Mouse (Mus musculus) ES-Bruce4 (cell line): Measurements from ENCODE around the gene Arg1. TPM values are rescaled to one million over a fixed set of nuclear protein-coding genes. Genes with fewer than 3 reads are reported as not detected.

ENCODE experiments used
- H3K27ac ChIP-seq: 2 replicates; pipeline ENCODE4 v1.5.1; 2012; ENCODE audit warnings: low read length, inconsistent platforms; ENCODE audit not compliant: insufficient read depth
- H3K27me3 ChIP-seq: 2 replicates; pipeline ENCODE4 v1.6.1; 2012; ENCODE audit warnings: mild to moderate bottlenecking, low read length, inconsistent platforms; ENCODE audit not compliant: control insufficient read depth, poor library complexity, insufficient read depth, severe bottlenecking
- H3K36me3 ChIP-seq: 2 replicates; pipeline ENCODE4 v1.6.1; 2012; ENCODE audit warnings: inconsistent platforms, mild to moderate bottlenecking, low read length, moderate library complexity; ENCODE audit not compliant: control insufficient read depth, poor library complexity, insufficient read depth, severe bottlenecking
- H3K4me1 ChIP-seq: one replicate; pipeline ENCODE4 v1.8.1; 2011; ENCODE audit warnings: low read length; ENCODE audit not compliant: control insufficient read depth, insufficient read depth
- H3K4me3 ChIP-seq: 2 replicates; pipeline ENCODE4 v1.5.1; 2011; ENCODE audit warnings: low read depth, mild to moderate bottlenecking, low read length
- H3K9ac ChIP-seq: 2 replicates; pipeline ENCODE4 v1.6.1; 2012; ENCODE audit warnings: low read depth, mild to moderate bottlenecking, inconsistent platforms; ENCODE audit not compliant: poor library complexity, severe bottlenecking
- H3K9me3 ChIP-seq: replicated peaks from 2 replicates; pipeline ENCODE4 v1.6.1; 2012; ENCODE audit warnings: mild to moderate bottlenecking, low read length, inconsistent platforms; ENCODE audit not compliant: control insufficient read depth, poor library complexity, insufficient read depth, severe bottlenecking
- CTCF ChIP-seq: IDR thresholded peaks from one replicate; pipeline ENCODE4 v1.8.1; 2011; ENCODE audit warnings: low read depth, low read length
- EP300 ChIP-seq: IDR thresholded peaks from 2 replicates; pipeline ENCODE4 v1.6.1; 2011; ENCODE audit warnings: low read depth, low read length; ENCODE audit not compliant: insufficient read depth
- POLR2A ChIP-seq: IDR thresholded peaks from one replicate; pipeline ENCODE4 v1.8.1; 2011; ENCODE audit warnings: low read length; ENCODE audit not compliant: insufficient read depth
- polyA plus RNA-seq: library from polyadenylated mRNA; stranded (reverse); fragments of >200 nt; gene quantifications from 2 replicates; pipeline ENCODE4 v1.2.4, GENCODE M21; 2011; ENCODE audit warnings: low read depth; ENCODE audit not compliant: missing spikeins, insufficient read depth, insufficient read length

Arg1 gene
- polyA plus RNA-seq, 1 experiment, result not detected

DNA sequence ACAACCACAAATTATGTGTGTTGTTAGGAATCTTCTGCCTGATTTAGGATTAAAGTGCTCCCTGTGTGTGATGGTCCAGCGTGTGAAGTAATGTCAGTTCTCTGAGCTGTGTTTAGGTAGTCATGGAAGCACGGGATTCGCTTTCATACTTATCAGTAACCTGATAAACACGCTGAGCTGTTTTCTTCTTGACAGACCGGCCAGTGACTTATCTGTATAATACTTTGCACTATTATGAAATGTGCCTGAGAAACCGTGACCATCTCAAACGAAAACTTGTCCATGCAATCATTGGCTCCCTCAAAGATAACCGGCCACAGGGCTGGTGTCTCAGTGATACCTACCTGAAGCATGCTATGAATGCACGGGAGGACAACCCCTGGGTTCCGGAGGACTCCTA lies 21.7 kb downstream of the Arg1 start:
- peaks cover 36% of the 10 kb centered on the region for H3K36me3 ChIP-seq
- no peaks in the 10 kb centered on the region for H3K9me3 ChIP-seq
- no peak overlapping the region for H3K9ac ChIP-seq
- no peaks in the 10 kb centered on the region for H3K27me3 ChIP-seq
- no peak overlapping the region for H3K27ac ChIP-seq
- H3K4me3 ChIP-seq, result no peak overlapping the region
- H3K4me1 ChIP-seq, result no peaks in the 10 kb centered on the region
- TF ChIP-seq CTCF (no peak), POLR2A (no peak), EP300 (no peak)

- H3K9me3 ChIP-seq, result no peaks in the 10 kb centered on the region
- no peak overlapping the region for H3K27ac ChIP-seq
- no peaks in the 10 kb centered on the region for H3K27me3 ChIP-seq
- H3K4me3 ChIP-seq, result no peak overlapping the region
- H3K36me3 ChIP-seq, result peaks cover 32% of the 10 kb centered on the region
- no peak overlapping the region for H3K9ac ChIP-seq
- no peaks in the 10 kb centered on the region for H3K4me1 ChIP-seq
- TF ChIP-seq POLR2A, result no peak
- no peak for TF ChIP-seq EP300
- TF ChIP-seq CTCF, result peak; percentile 40
Observed at GRCm38 (mm10) chr10:24895927-24896326, 31.4 kb downstream of the Arg1 start.

- no peaks in the 10 kb centered on the region for H3K4me1 ChIP-seq
- no peak overlapping the region for H3K4me3 ChIP-seq
- no peak overlapping the region for H3K9ac ChIP-seq
- no peaks in the 10 kb centered on the region for H3K27me3 ChIP-seq
- H3K9me3 ChIP-seq, result no peaks in the 10 kb centered on the region
- no peak overlapping the region for H3K27ac ChIP-seq
- TF ChIP-seq POLR2A, result no peak
- no peak for TF ChIP-seq EP300
- TF ChIP-seq CTCF, result no peak
- H3K36me3 ChIP-seq, result peaks cover 30% of the 10 kb centered on the region
Observed at GRCm38 (mm10) chr10:24888343-24888742, 38.9 kb downstream of the Arg1 start.

DNA sequence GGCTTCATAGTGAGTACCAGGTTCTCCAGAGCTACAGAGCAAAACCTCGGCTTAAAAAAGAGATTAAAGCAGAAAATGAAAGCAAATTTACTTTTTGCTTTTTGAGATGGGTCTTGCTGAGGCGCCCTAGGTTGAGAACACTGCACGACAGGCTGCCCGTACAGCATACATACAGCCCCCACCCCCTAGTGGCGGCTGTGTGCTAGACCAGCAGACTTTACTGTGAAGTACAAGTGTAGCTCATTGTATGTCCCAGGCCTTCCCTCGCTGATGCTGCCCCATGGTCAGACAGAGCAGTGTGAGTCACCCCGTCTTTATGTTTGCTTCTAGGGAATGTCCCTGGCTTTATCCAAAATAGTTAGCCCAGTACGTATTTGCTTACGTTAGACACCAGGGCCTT lies 41.3 kb downstream of the Arg1 start:
- no peak overlapping the region for H3K4me3 ChIP-seq
- no peak for TF ChIP-seq EP300
- TF ChIP-seq CTCF, result peak; percentile 68
- H3K27me3 ChIP-seq, result no peaks in the 10 kb centered on the region
- no peaks in the 10 kb centered on the region for H3K4me1 ChIP-seq
- H3K27ac ChIP-seq, result no peak overlapping the region
- H3K9ac ChIP-seq, result no peak overlapping the region
- H3K9me3 ChIP-seq, result no peaks in the 10 kb centered on the region
- H3K36me3 ChIP-seq, result peaks cover 27% of the 10 kb centered on the region

GRCm38 (mm10) chr10:24873624-24874023 lies 53.7 kb downstream of the Arg1 start:
- no peaks in the 10 kb centered on the region for H3K9me3 ChIP-seq
- H3K9ac ChIP-seq, result no peak overlapping the region
- H3K36me3 ChIP-seq, result peaks cover 27% of the 10 kb centered on the region
- no peak overlapping the region for H3K27ac ChIP-seq
- H3K4me3 ChIP-seq, result no peak overlapping the region
- no peaks in the 10 kb centered on the region for H3K4me1 ChIP-seq
- TF ChIP-seq POLR2A, result no peak
- TF ChIP-seq EP300, result no peak
- TF ChIP-seq CTCF, result peak; percentile 73
- no peaks in the 10 kb centered on the region for H3K27me3 ChIP-seq

DNA sequence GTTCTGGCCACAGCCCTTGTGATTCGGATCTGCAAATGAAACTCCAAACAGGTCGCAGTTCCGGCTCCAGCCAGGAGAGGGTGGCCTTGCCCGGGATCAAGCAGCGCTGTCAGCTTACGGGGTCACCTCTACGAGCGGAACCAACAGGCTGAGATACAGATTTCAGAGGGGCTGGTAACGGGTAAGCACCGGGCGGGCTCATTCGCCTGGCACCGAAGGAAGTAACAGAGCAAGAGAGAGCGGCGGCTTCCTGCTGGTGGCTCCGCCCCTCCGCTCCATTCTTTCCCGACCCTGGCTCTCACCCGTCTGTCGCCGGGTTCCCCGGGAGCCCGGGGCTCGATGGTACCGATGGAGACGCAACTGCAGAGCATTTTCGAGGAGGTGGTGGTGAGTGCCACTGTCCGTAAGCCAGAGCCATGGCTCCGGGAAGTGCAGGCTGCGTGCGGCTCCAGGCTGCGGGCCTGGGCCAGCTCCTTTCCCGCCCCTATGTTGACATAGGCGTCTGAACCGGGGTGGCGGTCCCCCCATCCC lies 57.5 kb downstream of the Arg1 start, which contains the start of gene Med23:
Gene Med23, plus strand, starts transcription at position 227 of the 531 bp plus-strand sequence.
- no peak within 1 kb of the TSS for H3K27ac ChIP-seq

More for the DNA sequence above, 57.5 kb downstream of the Arg1 start, which contains the start of gene Med23:
- Histone ChIP-seq H3K4me1 (no peaks in the 10 kb centered on the region), H3K9ac (peak within 1 kb of the TSS; percentile 66), H3K9me3 (no peaks in the 10 kb centered on the region), H3K27me3 (no peaks in the 10 kb centered on the region), H3K36me3 (peaks cover 3% of the 10 kb centered on the region; the same call in 1 of the 2 replicates), H3K4me3 (peak within 1 kb of the TSS; percentile 94)
- TF ChIP-seq POLR2A, result no peak
- TF ChIP-seq EP300, result peak; percentile 63; the same call in 1 of the 2 replicates
- TF ChIP-seq CTCF, result peak; percentile 82

Other genes with a start within 250 kb of the Arg1 start
- gene Enpp1, start 215.3 kb downstream of the Arg1 start, polyA plus RNA-seq, result 0.78 and 1.3 TPM in 2 replicates
- gene Enpp3, start 84.7 kb downstream of the Arg1 start, polyA plus RNA-seq, result 74.7 and 74.9 TPM in 2 replicates
- gene Med23, start 57.5 kb downstream of the Arg1 start, polyA plus RNA-seq, result 38.6 and 43.2 TPM in 2 replicates